Mouse (Mus musculus): ENCODE measurements around the gene Frmd4a.

DNA sequence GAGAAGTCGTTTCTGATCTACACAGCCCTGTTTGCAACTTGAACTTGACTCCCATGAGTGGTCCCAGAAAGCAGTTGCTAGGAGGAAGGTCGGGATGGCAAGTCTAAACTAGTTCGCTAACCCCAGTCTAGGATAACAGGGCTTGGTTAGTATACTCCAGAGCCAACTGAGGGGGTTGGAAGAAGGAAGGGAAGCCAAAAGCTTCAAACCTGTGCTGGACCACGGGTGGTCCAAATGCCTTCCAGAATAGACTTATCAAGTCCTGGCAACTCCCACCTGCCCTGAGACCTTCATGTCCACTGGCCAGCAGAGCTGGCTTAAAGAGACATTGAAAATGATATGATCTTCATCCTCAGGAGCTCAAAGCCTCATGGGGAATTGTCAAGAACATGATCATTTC, 318.4 kb downstream of the Frmd4a start:
- TF ChIP-seq CTCF (IDR thresholded peaks at IDR 0.05), result no peak
- no peak for TF ChIP-seq POLR2A (IDR thresholded peaks at IDR 0.05; ENCODE audit: insufficient read depth, low read depth, low read length)
